Mouse (Mus musculus): Measurements from ENCODE around the gene Slc40a1.

DNA sequence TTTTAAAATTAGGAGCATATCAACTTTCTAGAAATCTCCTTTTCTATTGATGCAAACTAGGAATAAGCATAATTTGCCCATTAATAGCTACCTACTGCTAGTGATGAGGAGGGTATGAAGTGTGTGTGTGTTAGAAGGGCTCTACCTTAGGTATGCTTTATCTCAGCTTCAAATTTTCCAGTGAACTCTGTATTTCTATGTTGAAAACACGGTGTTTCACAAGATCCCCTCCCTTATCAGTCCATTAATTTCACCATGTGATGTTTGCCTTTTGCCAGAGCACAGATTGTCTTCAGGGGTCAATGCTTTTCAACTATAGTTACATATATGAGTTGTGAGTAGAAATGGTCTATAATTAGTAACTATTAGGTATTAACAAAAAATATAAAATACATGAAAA lies 28.3 kb downstream of the Slc40a1 start:
- TF ChIP-seq CTCF (IDR thresholded peaks at IDR 0.05; ENCODE audit: insufficient read depth, low read depth, low read length) = no peak
- no peak for TF ChIP-seq POLR2A (IDR thresholded peaks at IDR 0.05; ENCODE audit: insufficient read depth, low read depth, low read length)
